Mouse (Mus musculus) layer of hippocampus, postnatal 25 days (tissue): ENCODE results near the gene Olfr1441. TPM values are rescaled to one million over a fixed set of nuclear protein-coding genes. Genes with fewer than 3 reads are reported as not detected.
A peak's percentile ranks its signal among the peaks of the same experiment; 100 is the strongest.

ENCODE experiments used
- DNase-seq, 2 experiments: peaks; one replicate each; pipeline ENCODE4 v3.0.0; 2022; ENCODE audit warnings: mixed read lengths in 2 of 2, low spot score in 1 of 2; ENCODE audit errors: extremely low spot score in 1 of 2
- total RNA-seq, 2 experiments: library from RNA; stranded (reverse); gene quantifications; 2 replicates each; pipeline ENCODE4 v1.2.3; 2021

The Olfr1441 gene
- total RNA-seq, 2 experiments from 2014 or later, result not detected

GRCm38 (mm10) chr19:12462851-12463721 is 45.9 kb downstream of the Olfr1441 start:
- DNase-seq, result no peak

GRCm38 (mm10) chr19:12463722-12464035 is 46.4 kb downstream of the Olfr1441 start:
- no peak for DNase-seq

- DNase-seq, result no peak
Measured at GRCm38 (mm10) chr19:12464127-12464526, 46.9 kb downstream of the Olfr1441 start.

- no peak for DNase-seq
Measured at GRCm38 (mm10) chr19:12464674-12465073, 47.4 kb downstream of the Olfr1441 start.

- no peak for DNase-seq
Measured at GRCm38 (mm10) chr19:12465530-12466144, 48.4 kb downstream of the Olfr1441 start.

GRCm38 (mm10) chr19:12466204-12466603 is 49.0 kb downstream of the Olfr1441 start:
- DNase-seq, result peak in 1 of 2 experiments; percentile 51

GRCm38 (mm10) chr19:12467436-12467835 is 50.2 kb downstream of the Olfr1441 start:
- peak; percentile 3 to 36 for DNase-seq

GRCm38 (mm10) chr19:12471866-12472265 is 54.6 kb downstream of the Olfr1441 start:
- DNase-seq, result no peak

- no peak for DNase-seq
Measured at GRCm38 (mm10) chr19:12472381-12472976, 55.2 kb downstream of the Olfr1441 start.

Other genes starting within 250 kb of the Olfr1441 start
- gene Olfr1555-ps1, start 247.3 kb upstream of the Olfr1441 start, total RNA-seq, result not detected
- gene Olfr1431, start 216.8 kb upstream of the Olfr1441 start, total RNA-seq, result not detected
- not detected for gene Olfr1432, start 184.8 kb upstream of the Olfr1441 start, total RNA-seq
- gene Olfr262, start 175.8 kb upstream of the Olfr1441 start, total RNA-seq, result not detected
- not detected for gene Olfr235, start 156.4 kb upstream of the Olfr1441 start, total RNA-seq
- gene Olfr1434, start 137.6 kb upstream of the Olfr1441 start, total RNA-seq, result not detected
- not detected for gene Olfr1436, start 118.3 kb upstream of the Olfr1441 start, total RNA-seq
- gene Olfr1437, start 92.3 kb upstream of the Olfr1441 start, total RNA-seq, result not detected
- gene Olfr1438-ps1, start 81.5 kb upstream of the Olfr1441 start, total RNA-seq, result not detected
- gene Olfr1440, start 30.2 kb upstream of the Olfr1441 start, total RNA-seq, result not detected
- gene Pfpl, start 10.5 kb downstream of the Olfr1441 start, total RNA-seq, result not detected
- gene Mpeg1, start 43.3 kb downstream of the Olfr1441 start, total RNA-seq, result 1 to 10 TPM; 8.1 to 9.5 TPM
- gene Dtx4, start 84.0 kb downstream of the Olfr1441 start, total RNA-seq, result 10 to 100 TPM; 32.8 to 34.8 TPM
- 1 to 10 TPM; 1.3 to 2.0 TPM for gene Fam111a, start 128.3 kb downstream of the Olfr1441 start, total RNA-seq
- not detected for gene Gm4952, start 182.5 kb downstream of the Olfr1441 start, total RNA-seq
- under 1 TPM in 1 of 2 experiments, not detected in 1; 0.22 TPM for gene Glyat, start 215.9 kb downstream of the Olfr1441 start, total RNA-seq